Mouse (Mus musculus) kidney, postnatal 25 days (tissue): ENCODE data around the gene Unkl.

Experiments used
- DNase-seq, 2 experiments: peaks; one replicate each; pipeline ENCODE4 v3.0.0; 2021; ENCODE audit warnings: mixed read lengths in 2 of 2

Unkl gene

DNA sequence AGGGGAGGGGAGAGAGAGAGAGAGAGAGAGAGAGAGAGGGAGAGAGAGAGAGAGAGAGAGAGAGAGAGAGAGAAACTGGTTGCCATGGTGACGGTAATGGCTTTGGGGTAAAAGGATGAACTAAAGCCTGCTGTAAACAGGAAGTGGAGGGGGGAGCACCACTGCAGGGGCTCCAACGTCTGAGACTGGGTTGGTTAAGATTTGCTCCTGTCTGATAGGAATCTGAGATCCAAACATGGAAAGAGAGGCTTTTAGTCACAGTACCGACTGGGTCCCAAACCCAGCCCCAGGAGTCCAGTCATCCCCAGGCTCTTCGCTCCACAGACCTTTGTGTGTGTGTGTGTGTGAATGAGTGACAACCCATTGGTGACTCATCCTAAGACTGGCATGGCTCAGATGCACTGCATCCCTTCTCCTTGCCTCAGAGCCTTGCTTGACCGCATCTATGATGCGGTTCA, 69.6 kb downstream of the Unkl start:
- DNase-seq = no peak

- peak; percentile 43 to 57 for DNase-seq
Measured at GRCm38 (mm10) chr17:25264453-25264852, 76.3 kb downstream of the Unkl start.

GRCm38 (mm10) chr17:25270795-25271335, 82.7 kb downstream of the Unkl start:
- DNase-seq = no peak

GRCm38 (mm10) chr17:25272326-25272725, 84.1 kb downstream of the Unkl start:
- DNase-seq = peak; percentile 40 to 74

- peak; percentile 86 to 95 for DNase-seq
Measured at GRCm38 (mm10) chr17:25272951-25273705, 84.9 kb downstream of the Unkl start.

GRCm38 (mm10) chr17:25273706-25274501, 85.7 kb downstream of the Unkl start:
- DNase-seq = peak; percentile 94 to 97

- DNase-seq = no peak
Measured at GRCm38 (mm10) chr17:25274571-25275346, 86.6 kb downstream of the Unkl start, which contains the start of gene Ube2i. TSS of gene Ube2i (minus strand) at chr17:25274622.

- no peak for DNase-seq
Measured at GRCm38 (mm10) chr17:25275833-25276232, 87.6 kb downstream of the Unkl start.

- peak; percentile 84 to 90 for DNase-seq
Measured at GRCm38 (mm10) chr17:25282133-25282532, 93.9 kb downstream of the Unkl start.
